Mouse (Mus musculus) liver, postnatal 0 days (tissue): ENCODE measurements around the gene Macrod2. TPM values are rescaled to one million over a fixed set of nuclear protein-coding genes. Genes with fewer than 3 reads are reported as not detected.

Experiments
- ATAC-seq: fragments of 200-750 bp; cut with Nextera tagmentation; 2 replicates; pipeline ENCODE4 v1.8.0; 2017; ENCODE audit warnings: mild to moderate bottlenecking, moderate library complexity
- DNase-seq: peaks from one replicate; pipeline ENCODE4 v3.0.0-alpha.2; 2016
- H3K27ac ChIP-seq: fragments of 300-500 bp; sonication (generic); 2 replicates; pipeline ENCODE4 v1.5.1; 2014; ENCODE audit warnings: antibody characterized with exemption, moderate library complexity, mild to moderate bottlenecking, low read depth
- H3K27me3 ChIP-seq: fragments of 300-500 bp; sonication (generic); 2 replicates; pipeline ENCODE4 v1.6.1; 2014; ENCODE audit warnings: low read length, control low read depth, mixed read lengths; ENCODE audit not compliant: insufficient read depth
- H3K36me3 ChIP-seq: fragments of 300-500 bp; sonication (generic); replicated peaks from 2 replicates; pipeline ENCODE4 v1.6.1; 2014; ENCODE audit warnings: mild to moderate bottlenecking, control low read depth, low read length, moderate library complexity, mixed read lengths; ENCODE audit not compliant: insufficient read depth
- H3K4me1 ChIP-seq: fragments of 300-500 bp; sonication (generic); 2 replicates; pipeline ENCODE4 v1.6.1; 2014; ENCODE audit warnings: antibody characterized with exemption, mild to moderate bottlenecking, control low read depth; ENCODE audit not compliant: insufficient read depth
- H3K4me2 ChIP-seq: fragments of 300-500 bp; sonication (generic); 2 replicates; pipeline ENCODE4 v1.6.1; 2014; ENCODE audit warnings: low read depth, mild to moderate bottlenecking, low read length, moderate library complexity, mixed read lengths
- H3K4me3 ChIP-seq: fragments of 300-500 bp; sonication (generic); 2 replicates; pipeline ENCODE4 v1.5.1; 2014; ENCODE audit warnings: low read depth, low read length
- H3K9ac ChIP-seq: fragments of 300-500 bp; sonication (generic); replicated peaks from 2 replicates; pipeline ENCODE4 v1.6.1; 2014; ENCODE audit warnings: mild to moderate bottlenecking, moderate library complexity
- H3K9me3 ChIP-seq: fragments of 300-500 bp; sonication (generic); 2 replicates; pipeline ENCODE4 v1.6.1; 2016; ENCODE audit warnings: mild to moderate bottlenecking, control low read depth, low read length, mixed read lengths
- CTCF ChIP-seq: sonication (generic); IDR thresholded peaks from 2 replicates; pipeline ENCODE4 v1.5.1; 2016; ENCODE audit warnings: antibody characterized with exemption, low read depth
- EP300 ChIP-seq: IDR thresholded peaks from 2 replicates; pipeline ENCODE4 v1.6.1; 2016; ENCODE audit warnings: antibody characterized with exemption, low read depth, mild to moderate bottlenecking
- WGBS: fragments of 180-500 bp; shearing (Covaris S2); extraction: QIAGEN DNeasy Blood & Tissue Kit; methylation state at CpG from one replicate; pipeline ENCODE4 v1.1.7; 2014; ENCODE audit not compliant: insufficient replicate concordance; 5-methylcytosine and 5-hydroxymethylcytosine counted together
- polyA plus RNA-seq: library from polyadenylated mRNA; unstranded; fragments of >200 nt; fragmentation: Nextera tagmentation; extraction: Ambion mirVana; gene quantifications from 2 replicates; pipeline ENCODE4 v1.2.1, GENCODE M21; 2015

Gene Macrod2
- polyA plus RNA-seq, 1 experiment from 2014 or later, result 9.3 TPM

- Histone ChIP-seq H3K4me3 (no peak overlapping the region), H3K9me3 (no peaks in the 10 kb centered on the region), H3K36me3 (no peaks in the 10 kb centered on the region), H3K27me3 (no peaks in the 10 kb centered on the region), H3K4me2 (no peak overlapping the region), H3K4me1 (0 out of 2 replicates have a peak, but pooled peaks cover 5% of the 10 kb centered on the region), H3K27ac (no peak overlapping the region), H3K9ac (no peak overlapping the region)
- WGBS, result 66% methylated on average over 3 of the region's 3 CpGs
- TF ChIP-seq CTCF (no peak), EP300 (no peak)
- no peak for DNase-seq
- ATAC-seq, result no peak
Observed at GRCm38 (mm10) chr2:141292847-141293246, 897.7 kb downstream of the Macrod2 start.

GRCm38 (mm10) chr2:141299168-141299567 is 904.1 kb downstream of the Macrod2 start:
- no peak for ATAC-seq
- Histone ChIP-seq H3K27ac (no peak overlapping the region), H3K9me3 (no peaks in the 10 kb centered on the region), H3K27me3 (no peaks in the 10 kb centered on the region), H3K4me1 (no peaks in the 10 kb centered on the region), H3K9ac (no peak overlapping the region), H3K4me2 (no peak overlapping the region), H3K4me3 (no peak overlapping the region), H3K36me3 (no peaks in the 10 kb centered on the region)
- DNase-seq, result no peak
- 68% methylated on average over 6 of the region's 6 CpGs for WGBS
- TF ChIP-seq EP300 (no peak), CTCF (no peak)

- no peak overlapping the region for H3K9ac ChIP-seq
- no peaks in the 10 kb centered on the region for H3K9me3 ChIP-seq
- TF ChIP-seq EP300, result no peak
- no peak for TF ChIP-seq CTCF
- no peak overlapping the region for H3K27ac ChIP-seq
- 84% methylated on average over 2 of the region's 2 CpGs for WGBS
- DNase-seq, result no peak
- H3K4me3 ChIP-seq, result no peak overlapping the region
- H3K4me1 ChIP-seq, result no peaks in the 10 kb centered on the region
- ATAC-seq, result no peak
- no peak overlapping the region for H3K4me2 ChIP-seq
- H3K27me3 ChIP-seq, result no peaks in the 10 kb centered on the region
- H3K36me3 ChIP-seq, result no peaks in the 10 kb centered on the region
Observed at GRCm38 (mm10) chr2:141301030-141301429, 905.9 kb downstream of the Macrod2 start.

GRCm38 (mm10) chr2:141308406-141308805 is 913.3 kb downstream of the Macrod2 start:
- ATAC-seq, result no peak
- TF ChIP-seq CTCF (no peak), EP300 (no peak)
- no peak overlapping the region for H3K4me2 ChIP-seq
- H3K36me3 ChIP-seq, result no peaks in the 10 kb centered on the region
- H3K4me3 ChIP-seq, result no peak overlapping the region
- H3K9ac ChIP-seq, result no peak overlapping the region
- no peak for DNase-seq
- no peaks in the 10 kb centered on the region for H3K9me3 ChIP-seq
- H3K27ac ChIP-seq, result no peak overlapping the region
- H3K27me3 ChIP-seq, result no peaks in the 10 kb centered on the region
- H3K4me1 ChIP-seq, result no peaks in the 10 kb centered on the region
- 76% methylated on average over 3 of the region's 3 CpGs for WGBS

- no peaks in the 10 kb centered on the region for H3K9me3 ChIP-seq
- 74% methylated on average over 10 of the region's 10 CpGs for WGBS
- no peak for ATAC-seq
Observed at GRCm38 (mm10) chr2:141312136-141312948, 917.2 kb downstream of the Macrod2 start.

GRCm38 (mm10) chr2:141315349-141315748 is 920.2 kb downstream of the Macrod2 start:
- Histone ChIP-seq H3K27ac (no peak overlapping the region), H3K4me2 (no peak overlapping the region), H3K9ac (no peak overlapping the region), H3K36me3 (no peaks in the 10 kb centered on the region), H3K4me3 (no peak overlapping the region), H3K27me3 (no peaks in the 10 kb centered on the region), H3K9me3 (no peaks in the 10 kb centered on the region), H3K4me1 (no peaks in the 10 kb centered on the region)
- no peak for ATAC-seq
- DNase-seq, result no peak
- no peak for TF ChIP-seq CTCF
- 80% methylated on average over 3 of the region's 3 CpGs for WGBS

More at GRCm38 (mm10) chr2:141312136-141312948, 917.2 kb downstream of the Macrod2 start:
- no peaks in the 10 kb centered on the region for H3K4me1 ChIP-seq
- H3K27ac ChIP-seq, result no peak overlapping the region
- H3K4me2 ChIP-seq, result no peak overlapping the region
- no peaks in the 10 kb centered on the region for H3K36me3 ChIP-seq
- H3K9ac ChIP-seq, result no peak overlapping the region
- DNase-seq, result no peak
- no peaks in the 10 kb centered on the region for H3K27me3 ChIP-seq
- TF ChIP-seq CTCF, result no peak
- TF ChIP-seq EP300, result no peak
- no peak overlapping the region for H3K4me3 ChIP-seq
